Mouse (Mus musculus): ENCODE measurements around the gene Capns2. TPM values are rescaled to one million over a fixed set of nuclear protein-coding genes. Genes with fewer than 3 reads are reported as not detected.

The Capns2 gene
- total RNA-seq, 2 experiments from 2014 or later = not detected

DNA sequence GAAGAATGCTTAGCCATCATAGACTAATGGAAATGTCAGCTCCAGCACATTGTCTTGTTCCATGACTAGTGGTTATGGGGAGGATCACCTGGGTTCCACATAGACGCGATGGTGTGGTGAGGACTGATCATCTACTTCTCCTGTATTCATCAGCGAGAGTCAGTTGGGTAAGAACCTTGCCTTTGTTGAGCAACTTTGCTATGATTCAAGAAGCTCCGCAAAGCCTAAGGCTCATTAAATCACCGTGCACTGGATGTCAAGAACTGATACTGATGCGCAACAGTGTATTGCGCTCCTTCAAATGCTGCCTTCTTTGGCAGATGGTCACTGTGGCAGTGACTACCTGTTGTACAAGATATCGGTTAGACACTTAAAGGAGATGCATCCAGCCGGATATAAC is 5.3 kb downstream of the Capns2 start:
- DNase-seq = no peak

DNA sequence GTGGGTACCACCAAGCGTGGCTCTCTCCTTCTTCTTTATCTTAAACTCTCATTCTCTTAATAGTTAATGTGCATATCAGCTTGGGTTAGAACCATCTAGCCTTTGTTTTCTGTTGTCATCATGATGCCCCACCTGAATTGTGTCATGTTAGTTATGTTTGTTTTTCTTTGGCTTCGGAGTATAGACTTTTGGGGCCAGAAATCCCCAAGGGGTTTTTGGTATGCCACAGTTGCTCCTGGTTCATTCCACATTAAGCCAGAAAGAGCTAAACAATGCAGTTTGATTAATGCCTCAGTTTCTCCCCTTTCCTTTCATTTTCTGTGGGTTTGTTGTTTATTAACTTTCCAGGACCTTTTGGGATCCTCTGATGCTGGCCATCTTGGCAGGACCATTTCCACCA is 7.2 kb downstream of the Capns2 start:
- DNase-seq = no peak

DNA sequence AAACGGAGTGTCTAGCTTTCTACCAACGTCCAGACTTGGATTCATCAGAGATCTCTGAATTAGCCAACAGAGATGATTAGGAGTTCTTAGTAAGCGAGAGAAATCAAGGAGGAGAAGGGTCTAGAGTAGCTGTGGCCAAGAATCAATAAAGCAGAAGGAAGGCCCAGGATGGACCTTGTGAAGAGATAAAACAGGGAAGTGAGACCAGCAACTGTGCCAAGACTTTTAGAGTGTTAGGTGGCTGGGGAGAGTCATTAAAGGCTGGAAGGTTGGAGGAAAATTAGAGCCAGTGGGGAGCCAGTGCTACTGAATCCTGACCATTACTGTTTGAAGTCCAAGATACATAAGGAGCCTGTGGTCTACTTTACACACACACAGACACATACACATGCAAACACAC is 10.3 kb downstream of the Capns2 start:
- DNase-seq = no peak

DNA sequence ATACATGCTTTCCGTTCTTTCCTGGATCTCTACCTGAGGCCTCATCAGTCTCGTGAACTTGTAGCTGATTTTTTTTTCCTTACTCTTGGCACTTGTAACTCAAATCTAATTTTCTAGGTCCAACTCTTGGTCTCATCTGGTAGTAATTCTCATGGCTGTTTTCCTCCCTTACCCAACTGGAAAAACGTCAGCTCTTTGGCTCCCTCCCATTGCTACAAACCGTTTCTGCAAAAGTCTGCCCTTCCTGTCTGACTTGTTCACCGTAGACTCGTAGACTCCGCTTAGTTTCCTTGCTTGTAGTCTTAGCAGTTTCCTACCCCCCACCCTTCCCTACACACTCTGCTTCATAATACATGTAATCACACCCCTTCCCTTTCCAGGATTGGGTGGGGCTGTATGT is 12.2 kb downstream of the Capns2 start:
- peak in 1 of 2 experiments; percentile 22 for DNase-seq

DNA sequence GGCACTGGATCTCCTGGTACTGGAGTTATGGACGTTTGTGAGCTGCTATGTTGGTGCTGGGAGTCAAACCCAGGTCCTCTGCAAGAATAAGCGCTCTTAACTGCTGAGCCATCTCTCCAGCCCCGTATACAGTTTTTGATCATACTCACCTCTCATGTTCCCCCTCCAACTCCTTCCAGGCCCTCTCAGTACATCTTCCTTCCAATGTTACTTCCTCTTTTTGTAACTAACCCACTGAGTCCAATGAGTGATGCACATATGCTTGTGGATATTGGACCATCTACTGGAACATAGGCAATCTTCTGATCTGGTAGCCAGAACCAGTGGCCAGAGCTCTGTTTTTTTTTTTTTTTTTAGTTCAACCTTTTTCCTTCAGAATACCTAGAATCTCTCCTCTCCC is 14.9 kb downstream of the Capns2 start:
- no peak for DNase-seq

DNA sequence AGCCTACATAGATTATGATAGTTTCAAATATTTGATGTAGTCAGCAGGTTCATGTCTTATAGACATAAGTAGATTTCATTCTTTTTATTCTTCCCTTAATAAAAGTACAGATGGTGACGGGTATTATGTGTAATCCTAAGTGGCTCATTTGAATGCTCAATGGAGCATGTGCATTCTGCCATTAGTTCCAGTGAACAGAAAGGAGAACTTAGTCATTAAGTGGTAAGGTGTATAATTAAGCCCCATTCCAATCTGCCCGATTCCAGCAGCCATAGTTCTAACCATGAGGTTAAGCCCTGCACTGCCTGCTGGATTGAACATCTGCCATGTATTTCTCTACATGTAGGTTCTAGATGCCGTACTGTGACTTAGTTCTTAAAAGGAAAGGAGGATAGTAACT is 20.6 kb downstream of the Capns2 start:
- no peak for DNase-seq

DNA sequence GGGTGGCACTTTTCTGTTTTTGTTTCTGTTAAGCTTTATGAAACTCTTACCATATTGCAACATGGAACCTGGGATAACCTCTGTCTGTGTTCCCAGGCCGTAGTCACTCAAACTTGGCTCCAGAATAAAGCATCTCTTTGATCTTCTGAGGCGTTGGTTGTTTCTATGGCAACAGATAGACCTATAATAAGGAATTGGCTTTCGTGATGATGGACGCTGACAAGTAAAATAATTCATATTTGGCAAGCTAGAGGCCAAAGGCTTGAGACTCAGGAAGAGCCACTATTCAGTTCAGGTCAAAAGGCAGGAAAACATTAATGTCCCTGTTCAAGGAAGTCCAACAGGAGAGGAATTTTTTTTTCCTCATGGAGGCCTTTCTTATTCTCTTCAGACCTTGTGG is 27.8 kb downstream of the Capns2 start:
- DNase-seq = no peak

DNA sequence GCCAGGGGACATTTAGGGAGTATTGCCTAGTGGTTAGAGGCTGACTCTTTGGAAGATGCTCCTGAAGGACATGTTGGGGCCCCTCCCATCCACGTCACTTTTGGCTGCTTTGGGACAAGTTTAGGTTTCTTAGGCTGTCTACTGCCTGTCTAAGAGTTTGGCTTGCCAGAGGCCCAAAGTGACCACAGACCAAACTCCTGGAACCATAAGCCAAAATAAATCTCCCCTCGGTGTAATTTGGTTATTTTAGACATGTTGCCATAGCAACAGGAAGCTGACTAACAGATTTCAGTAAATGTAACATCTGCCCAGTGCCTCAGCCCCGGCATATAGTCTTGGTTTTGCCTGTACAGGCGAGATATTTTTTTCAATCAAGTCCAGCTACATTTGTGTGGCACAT is 36.8 kb downstream of the Capns2 start:
- no peak for DNase-seq

DNA sequence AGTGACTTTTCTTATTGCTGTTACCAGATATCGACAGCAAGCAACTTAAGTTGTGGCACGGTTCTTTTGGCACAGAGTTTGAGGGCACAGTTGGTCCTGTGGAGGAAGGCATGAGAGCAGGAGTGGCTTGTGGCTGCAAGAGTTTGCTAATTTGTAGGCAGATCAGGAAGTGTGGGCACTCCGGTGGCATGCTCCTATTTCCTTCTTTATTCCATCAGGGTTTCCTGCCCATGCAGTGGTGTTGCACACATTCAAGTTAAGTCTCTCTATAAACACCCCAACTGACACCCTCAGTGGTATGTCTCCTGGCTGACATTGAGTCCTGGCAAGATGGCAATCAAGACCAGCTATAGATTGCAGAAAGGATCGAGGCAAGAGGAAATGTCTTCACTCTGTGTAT is 47.9 kb downstream of the Capns2 start:
- DNase-seq = no peak

DNA sequence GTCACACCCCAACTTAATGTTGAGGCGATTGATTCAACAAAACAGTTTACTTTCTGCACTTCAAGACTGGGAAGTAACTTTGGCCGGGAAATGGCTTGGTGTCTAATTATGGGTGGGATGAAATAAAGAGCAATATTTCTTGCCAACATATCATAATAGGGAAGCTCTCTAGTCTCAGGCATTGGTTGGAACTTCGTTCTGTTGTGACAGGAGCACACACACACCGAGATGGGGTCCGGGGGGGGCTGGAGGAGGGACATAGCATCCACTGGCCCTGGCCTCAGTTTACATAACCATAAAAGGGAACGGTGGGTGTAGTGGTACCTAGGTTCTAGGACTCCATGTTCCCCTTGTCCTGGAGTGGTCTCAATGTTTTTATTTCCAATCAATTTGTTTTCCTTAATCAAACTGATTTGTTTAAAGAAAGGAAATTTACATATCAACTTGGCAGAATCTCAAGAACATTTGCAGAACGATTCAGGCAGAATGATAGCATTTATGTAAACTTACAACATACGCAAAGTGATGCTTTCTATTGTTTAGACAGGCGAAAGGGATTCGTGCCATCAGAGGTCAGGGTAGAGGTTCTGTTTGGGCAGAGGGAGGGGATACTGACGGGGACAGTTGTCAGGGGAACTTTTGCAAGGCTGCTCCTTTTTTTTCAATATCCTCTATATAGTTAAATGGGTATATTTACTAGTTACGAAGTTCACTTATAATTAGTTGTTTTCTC is 49.6 kb downstream of the Capns2 start:
- DNase-seq = no peak

Small RNAs within 50 kb of the gene (microRNA-seq; reads per million reads assigned to microRNA genes)
- 0 reads per million in 2 experiments for gene Gm22151

Other genes starting within 250 kb of the Capns2 start
- not detected for gene Irx6, start 227.1 kb upstream of the Capns2 start, total RNA-seq (2021)
- 10 to 100 TPM; 57.2 to 58.8 TPM for gene Mmp2, start 74.1 kb upstream of the Capns2 start, total RNA-seq (2021)
- 1 to 10 TPM; 1.1 to 1.2 TPM for gene Lpcat2, start 46.1 kb upstream of the Capns2 start, total RNA-seq (2021)
- gene Slc6a2, start 58.7 kb downstream of the Capns2 start, total RNA-seq (2021) = under 1 TPM; 0.07 to 0.13 TPM
- gene Ces1a, start 146.8 kb downstream of the Capns2 start, total RNA-seq (2021) = not detected
- gene Ces1b, start 178.6 kb downstream of the Capns2 start, total RNA-seq (2021) = not detected
- not detected for gene Ces1c, start 229.9 kb downstream of the Capns2 start, total RNA-seq (2021)